Mouse (Mus musculus) liver, postnatal 0 days (tissue): Measurements from ENCODE around the gene Brinp3.

Experiments
- CTCF ChIP-seq: sonication (generic); IDR thresholded peaks from 2 replicates; pipeline ENCODE4 v1.5.1; 2016; ENCODE audit warnings: antibody characterized with exemption, low read depth
- EP300 ChIP-seq: IDR thresholded peaks from 2 replicates; pipeline ENCODE4 v1.6.1; 2016; ENCODE audit warnings: antibody characterized with exemption, low read depth, mild to moderate bottlenecking

DNA sequence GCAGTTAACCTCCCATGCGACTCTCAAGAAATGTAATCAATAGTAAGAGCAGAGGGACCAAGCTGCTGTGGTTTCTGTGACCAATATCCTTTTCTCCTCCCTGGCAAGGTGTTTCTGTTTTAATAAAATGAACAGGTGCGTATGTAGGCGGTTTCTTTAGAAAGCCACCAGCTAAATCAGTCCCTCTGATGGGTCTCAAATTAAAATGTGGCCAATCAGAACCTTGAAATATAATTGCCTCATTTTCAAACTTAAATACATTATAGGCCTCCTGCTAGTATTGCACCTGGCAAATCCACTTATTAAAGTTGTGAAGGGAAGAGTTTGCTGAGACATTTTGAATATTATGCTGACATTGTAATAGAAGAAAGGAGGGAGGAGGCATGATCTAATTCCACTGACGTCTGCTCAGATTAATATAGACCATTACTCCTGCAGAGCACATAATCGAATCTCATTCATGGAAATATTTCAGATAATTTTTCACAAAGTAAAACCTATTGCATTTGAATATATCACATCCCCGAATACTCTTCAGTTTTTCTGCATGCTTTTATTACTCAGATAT, 305.5 kb downstream of the Brinp3 start:
- no peak for TF ChIP-seq CTCF
- no peak for TF ChIP-seq EP300
